Mouse (Mus musculus) gastrocnemius, adult 8-10 months (tissue): ENCODE data around the gene Cdc14b. TPM values are rescaled to one million over a fixed set of nuclear protein-coding genes. Genes with fewer than 3 reads are reported as not detected.
"Not testable (repeated sequence)": the region's sequence is repeated elsewhere in the genome, so short reads cannot be mapped to it uniquely, and the experiment has no call there.

Experiments used
- DNase-seq, 2 experiments: peaks; one replicate each; pipeline ENCODE4 v3.0.0; 2022; ENCODE audit warnings: low spot score in 2 of 2
- total RNA-seq, 4 experiments: library from RNA; stranded (reverse); gene quantifications; 2 replicates each; pipeline ENCODE4 v1.2.4; 2022

The Cdc14b gene
- total RNA-seq, 4 experiments from 2014 or later, result 6.7 to 9.1 (median 7.8) TPM

DNA sequence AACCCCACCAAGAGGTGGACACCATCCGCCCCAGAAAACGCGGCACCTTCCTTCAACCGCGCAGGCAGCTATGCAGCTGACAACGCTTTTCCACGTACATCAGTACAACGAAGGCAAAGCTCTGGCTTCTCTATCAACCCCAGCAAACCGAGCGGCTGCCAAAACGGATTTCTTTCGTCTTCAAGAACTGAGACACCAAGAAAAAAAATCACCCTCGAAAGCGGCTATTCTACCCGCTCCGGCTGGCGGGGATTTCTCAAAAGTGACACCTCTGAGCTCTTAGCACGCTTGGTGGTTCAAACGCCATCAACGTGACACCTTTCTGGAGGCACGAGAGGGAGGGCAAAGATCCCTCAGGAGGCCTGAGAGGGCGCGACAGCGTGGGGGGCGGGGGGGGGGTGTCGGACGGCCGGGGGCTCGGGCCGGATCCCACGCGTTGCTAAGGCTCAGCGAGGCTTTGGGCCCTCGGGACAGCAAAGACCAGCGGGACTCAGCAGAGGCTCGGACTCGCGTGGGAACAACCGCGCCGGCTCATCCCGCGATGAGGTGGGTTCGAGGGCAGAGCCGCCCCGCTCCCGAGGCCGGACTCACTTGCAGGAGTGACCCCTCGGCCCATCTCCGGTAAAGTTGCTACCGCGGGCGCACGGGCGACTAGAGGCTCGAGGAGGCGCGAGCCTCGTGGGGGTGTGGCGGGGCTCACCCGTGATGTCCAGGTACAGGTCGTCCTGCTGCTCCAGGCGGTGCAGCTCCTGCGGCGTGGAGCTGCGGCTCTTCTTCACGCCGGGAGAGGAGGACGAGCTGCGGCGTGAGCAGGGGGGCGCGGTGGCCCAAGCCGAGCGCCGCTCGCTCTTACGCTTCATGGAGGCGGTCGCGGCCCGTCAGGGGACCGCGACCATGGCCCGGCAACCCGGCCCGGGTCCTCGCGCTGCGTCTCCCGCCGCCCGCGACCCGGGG, 922 bp downstream of the Cdc14b start:
- no peak for DNase-seq

DNA sequence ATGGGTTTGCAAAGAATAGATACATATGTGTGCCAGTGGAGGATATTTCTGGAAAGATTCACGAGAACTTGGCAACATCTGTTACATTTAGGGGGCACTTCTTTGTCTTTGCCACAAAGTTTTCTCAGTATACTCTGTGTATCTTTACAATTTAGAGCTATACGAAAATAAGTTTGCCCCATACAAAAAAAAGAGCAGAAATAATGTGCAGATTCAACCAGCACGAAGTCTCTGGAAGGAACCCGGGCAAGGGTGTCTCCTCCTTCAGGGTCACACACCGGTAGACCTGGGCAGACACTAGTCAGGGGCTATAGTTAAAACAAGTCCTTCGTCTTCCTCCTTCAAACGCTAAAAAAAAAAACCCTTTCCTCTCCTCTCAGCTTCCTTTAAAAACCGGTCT, 1.7 kb downstream of the Cdc14b start:
- no peak for DNase-seq

GRCm38 (mm10) chr13:64268384-64268783, 6.7 kb downstream of the Cdc14b start:
- DNase-seq, result no peak

DNA sequence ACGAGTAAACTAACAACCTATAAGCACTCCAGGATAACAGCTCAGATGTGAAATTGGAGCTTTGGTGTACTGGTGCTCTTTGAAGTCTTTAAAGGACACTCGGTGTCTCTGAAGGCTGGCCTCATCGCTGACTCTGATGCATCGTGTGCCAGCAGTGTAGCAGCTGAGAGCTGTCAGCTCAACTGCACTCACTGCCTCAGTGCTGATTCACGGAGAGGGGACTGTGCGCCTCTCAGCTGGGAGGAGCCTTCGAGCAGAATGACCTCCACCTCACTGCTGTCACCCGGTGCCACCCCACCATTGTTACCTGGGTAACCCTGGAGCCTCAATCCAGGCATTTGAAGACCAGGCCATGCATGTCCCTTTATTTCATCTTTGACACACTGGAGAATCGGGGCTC, 7.9 kb downstream of the Cdc14b start:
- DNase-seq, result peak in 1 of 2 experiments; percentile 55

GRCm38 (mm10) chr13:64264586-64264985, 10.5 kb downstream of the Cdc14b start:
- no peak for DNase-seq

DNA sequence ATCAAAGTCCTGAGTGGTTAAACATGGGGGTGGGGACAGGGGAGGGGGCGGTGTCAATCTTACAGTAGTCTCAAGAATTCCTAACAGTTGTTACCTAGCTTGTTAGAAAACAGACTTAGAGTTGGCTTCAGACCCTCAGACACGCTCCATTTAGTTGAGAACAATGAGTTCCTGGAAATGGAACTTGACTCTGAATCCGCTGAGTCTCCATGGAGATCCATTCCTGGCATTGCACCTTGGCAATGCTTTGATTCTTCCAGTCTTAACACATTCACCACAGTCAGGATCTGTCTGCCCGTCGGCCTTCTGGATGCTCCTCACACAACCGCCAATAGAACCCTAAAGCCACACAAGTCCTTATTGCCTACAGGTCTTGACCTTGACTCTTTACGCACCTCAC, 15.2 kb downstream of the Cdc14b start:
- DNase-seq, result no peak

- no peak for DNase-seq
These were observed 16.6 kb downstream of the Cdc14b start for GRCm38 (mm10) chr13:64258516-64258821.

GRCm38 (mm10) chr13:64257814-64258515, 17.1 kb downstream of the Cdc14b start:
- no peak for DNase-seq

- DNase-seq, result no peak
These were observed 17.9 kb downstream of the Cdc14b start for GRCm38 (mm10) chr13:64257010-64257813.

DNA sequence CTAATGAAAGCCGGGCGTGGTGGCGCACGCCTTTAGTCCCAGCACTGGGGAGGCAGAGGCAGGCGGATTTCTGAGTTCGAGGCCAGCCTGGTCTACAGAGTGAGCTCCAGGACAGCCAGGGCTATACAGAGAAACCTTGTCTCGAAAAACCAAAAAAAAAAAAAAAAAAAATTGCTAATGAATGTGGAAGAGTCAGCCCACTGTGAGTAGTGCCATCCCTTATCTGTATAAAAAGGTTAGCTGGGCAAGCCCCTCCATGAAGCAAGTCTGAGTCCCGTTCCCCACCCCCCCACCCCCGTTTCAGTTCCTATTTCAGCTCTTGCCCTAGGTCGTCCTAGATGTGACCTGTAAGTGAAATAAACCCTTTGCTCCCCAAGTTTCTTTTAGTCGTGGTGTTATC, 20.9 kb downstream of the Cdc14b start:
- not testable (repeated sequence) for DNase-seq

DNA sequence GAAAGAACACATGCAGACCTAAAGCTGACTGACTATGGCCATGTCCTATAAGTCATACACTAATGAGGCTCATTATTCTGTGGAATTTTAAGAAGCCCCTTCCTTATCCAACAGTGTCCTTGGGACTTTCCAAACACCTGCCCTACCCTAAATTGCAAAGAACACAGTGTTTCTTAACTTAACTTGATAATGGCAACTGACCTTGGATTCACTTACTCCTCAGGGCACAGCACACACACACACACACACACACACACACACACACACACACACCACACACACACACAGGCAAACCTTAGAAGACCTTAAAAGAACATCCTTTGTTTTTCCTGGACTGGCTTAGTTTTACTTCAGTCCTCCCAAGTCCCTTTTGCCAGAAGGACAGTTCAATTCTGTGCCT, 21.4 kb downstream of the Cdc14b start:
- no peak for DNase-seq

- DNase-seq, result no peak
These were observed 22.9 kb downstream of the Cdc14b start for GRCm38 (mm10) chr13:64252147-64252546.

- DNase-seq, result no peak
These were observed 24.7 kb downstream of the Cdc14b start for GRCm38 (mm10) chr13:64250363-64250762.

DNA sequence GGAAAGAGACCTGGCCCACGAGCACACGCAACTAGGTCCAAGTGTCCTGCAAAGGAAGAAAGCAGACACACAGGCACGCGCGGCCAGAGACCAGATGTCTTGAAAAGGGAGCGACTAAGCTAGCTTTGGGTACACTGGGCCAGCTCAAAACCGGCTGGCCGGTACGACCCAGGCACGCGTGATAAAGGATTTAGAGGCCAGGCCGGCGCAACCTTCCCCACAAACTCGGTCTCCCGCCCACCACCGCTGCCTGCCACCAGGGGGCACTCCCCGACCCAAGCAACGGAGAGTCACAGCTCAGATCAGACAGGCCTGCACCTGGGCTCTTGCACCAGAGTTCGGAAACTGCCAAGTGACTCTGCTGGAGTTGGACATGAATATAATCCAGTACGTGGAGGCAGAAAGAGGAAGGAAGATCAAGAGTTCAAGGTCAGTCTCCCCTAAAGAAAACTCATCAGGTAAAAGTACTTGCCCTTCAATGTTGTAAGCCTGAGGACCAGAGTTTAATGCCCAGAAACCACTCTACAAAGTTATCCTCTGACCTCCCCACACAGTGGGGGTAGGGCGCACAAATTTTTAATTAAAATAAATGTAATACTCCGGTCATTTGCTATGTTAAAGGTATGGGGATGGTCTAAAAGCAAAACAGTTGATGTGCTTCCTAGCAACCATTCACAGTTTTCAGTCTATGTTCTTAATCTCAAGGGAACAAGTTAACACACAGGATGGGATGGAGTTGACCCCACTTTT, 26.1 kb downstream of the Cdc14b start:
- peak; percentile 86 to 88 for DNase-seq

DNA sequence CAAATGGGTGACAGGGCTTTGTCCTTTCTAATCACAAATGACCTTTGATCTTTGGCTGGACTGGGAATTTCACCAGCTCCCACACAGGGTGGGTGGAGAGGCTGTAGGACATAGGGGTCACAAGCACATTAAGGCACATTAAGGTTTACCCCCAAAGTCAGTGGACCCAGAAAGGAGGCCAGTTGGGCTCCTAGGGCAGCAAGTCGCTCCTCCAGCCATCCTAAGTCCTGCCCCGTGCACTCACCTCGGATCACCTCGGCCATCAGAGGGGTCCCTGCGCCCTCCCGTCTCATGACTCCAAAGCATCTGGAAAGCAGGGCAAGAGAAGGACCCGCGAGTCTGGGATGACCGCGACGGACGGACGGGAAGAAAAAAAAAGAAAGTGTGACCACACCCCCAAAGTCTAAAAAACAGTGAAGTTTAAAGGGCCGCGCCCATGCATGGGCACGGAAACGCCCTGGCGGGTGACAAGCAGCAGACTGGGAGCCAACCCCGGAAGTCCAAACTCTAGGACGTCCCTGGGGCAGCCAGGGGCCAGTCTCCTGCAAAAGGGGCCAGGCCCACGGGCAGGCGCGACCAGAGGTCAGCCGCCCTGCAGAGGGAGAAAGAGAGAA, 26.8 kb downstream of the Cdc14b start:
- peak; percentile 25 to 52 for DNase-seq

DNA sequence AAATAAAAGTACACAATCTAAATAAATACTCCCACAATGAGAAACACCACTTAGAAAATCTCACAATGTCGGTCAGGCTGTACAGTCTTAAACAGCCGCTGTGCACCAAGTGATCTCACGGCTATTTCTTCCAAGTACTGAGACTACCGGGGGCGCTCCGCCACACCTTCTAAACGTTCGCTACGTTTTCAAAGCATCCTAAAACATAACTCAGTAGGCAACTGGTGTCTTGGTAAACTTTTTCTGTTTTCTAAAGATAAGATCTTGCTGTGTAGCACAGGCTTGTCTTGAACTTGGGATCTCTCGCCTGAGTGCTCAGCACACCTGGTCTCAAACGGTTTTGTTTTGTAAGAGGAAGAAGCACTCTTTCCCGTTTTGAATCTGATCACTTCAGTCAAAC, 29.0 kb downstream of the Cdc14b start:
- no peak for DNase-seq

DNA sequence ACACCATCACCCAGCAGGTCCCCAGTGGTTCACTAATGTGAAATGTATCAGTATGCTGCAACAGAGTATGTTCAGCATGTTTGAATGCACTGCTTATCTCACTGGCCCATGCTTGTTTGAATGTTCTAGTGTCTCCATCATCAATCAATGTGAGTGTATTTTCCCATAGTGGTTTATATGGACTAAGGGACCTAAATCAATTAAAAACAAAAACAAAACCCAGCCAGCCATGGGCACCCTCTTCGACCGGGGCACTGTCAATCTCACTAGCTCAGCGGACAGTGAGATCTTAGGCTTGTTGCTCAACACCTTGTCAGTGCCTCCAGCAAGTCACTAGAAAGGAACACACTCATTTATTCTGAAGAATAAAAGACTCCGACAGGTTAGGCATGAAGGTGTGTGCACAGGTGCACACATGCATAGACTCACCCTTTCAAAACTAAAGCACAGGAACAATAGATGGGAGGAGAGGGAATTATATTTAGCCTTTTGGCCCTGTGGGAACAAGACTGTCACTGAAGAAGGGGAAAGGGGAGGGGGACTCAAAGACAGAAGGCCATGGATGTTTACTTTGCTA, 30.3 kb downstream of the Cdc14b start:
- DNase-seq, result no peak

- no peak for DNase-seq
These were observed 32.4 kb downstream of the Cdc14b start for GRCm38 (mm10) chr13:64242721-64243120.

DNA sequence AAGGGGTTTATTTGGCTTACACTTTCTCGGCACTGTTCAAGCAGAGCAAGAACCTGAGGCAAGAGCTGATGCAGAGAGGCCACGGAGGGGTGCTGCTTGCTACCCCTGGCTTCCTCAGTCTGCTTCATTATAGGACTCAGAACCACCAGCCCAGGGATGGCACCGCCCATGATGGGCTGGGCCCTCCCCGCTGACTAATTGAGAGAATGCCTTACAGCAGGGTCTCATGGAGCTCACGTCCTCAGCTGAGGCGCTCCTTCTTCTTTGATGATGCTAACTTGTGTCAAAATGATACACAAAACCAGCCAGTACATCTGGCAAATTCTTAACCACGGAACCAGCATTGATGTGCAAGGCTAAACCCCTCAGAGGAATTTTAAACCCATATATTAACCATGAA, 34.5 kb downstream of the Cdc14b start:
- no peak for DNase-seq

- no peak for DNase-seq
These were observed 37.4 kb downstream of the Cdc14b start for GRCm38 (mm10) chr13:64237681-64238157.
